Mouse (Mus musculus): Measurements from ENCODE around the gene Apc2.

Gene Apc2

DNA sequence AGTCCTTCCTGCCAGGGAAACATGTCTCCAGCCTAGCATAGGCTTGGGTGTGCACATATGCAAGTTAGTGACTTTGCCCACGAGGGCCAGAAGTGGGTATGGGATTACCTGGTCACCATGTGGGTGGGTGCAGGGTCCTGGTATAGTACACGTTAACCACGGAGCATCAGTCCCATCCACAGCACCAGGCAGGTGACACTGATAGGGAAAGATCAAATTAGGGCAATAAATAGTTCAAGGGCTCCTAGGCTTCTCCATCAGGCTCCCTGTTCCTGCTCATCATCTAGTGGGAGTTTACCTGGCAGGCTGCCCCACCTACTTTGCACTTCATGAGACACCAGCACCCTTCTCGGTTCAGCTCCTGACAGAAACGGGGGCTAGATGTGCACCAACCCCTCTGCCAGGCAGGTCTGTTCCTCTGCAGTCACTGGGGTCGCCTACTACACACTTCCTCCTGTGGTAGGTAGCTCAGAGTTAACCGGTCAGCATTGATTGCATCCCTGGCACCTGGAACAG lies 931 bp upstream of the Apc2 start:
- no peak for DNase-seq (ENCODE audit: low spot score)

DNA sequence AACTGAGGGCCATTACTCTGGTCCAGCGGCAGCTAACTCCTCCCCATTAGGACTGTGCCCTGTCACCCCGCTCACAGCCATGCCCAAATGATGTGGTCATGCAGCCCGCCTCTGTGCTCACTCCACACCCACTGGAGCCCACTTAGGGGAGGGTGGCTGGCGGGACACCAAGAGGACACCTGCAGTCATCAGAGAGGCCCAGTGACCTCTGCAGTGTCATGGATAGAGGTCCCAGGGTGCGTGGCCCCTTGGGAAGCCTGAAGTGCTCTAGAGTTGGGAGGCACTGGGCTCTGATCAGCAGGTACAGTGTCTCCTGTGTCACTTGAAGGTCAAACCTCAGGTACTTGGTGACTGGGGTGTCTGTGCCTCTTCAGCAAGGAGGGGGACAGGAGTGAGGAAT lies 1.0 kb downstream of the Apc2 start:
- DNase-seq (ENCODE audit: low spot score), result no peak

DNA sequence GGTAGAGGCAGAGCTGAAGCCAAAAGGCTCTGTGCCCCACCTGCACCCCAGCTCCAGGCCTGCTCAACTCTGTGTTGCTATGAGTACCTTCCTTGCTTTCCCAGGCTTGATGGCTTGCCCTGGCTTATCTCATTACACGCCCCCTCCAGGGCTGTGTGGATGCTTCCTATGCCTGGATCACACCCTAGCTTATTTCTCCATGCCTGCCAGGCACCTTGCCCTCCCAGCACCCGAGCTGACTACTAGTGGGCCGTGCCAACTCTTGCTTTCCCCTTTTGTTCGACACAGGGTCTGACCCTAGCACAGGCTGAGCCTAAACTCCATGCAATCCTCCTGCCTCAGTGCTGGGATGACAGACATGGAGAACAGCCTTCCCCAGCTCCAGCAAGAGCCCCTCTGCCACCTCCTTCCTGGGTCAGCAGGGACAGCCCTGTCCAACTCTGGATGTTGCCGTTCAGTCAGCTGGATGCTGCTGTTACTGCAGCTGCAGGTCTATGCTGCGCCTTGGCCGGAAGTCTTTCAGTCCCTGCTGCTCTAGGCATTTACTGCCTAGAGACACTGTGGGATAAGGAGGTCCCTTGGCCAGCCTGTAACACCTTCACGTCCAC lies 1.9 kb downstream of the Apc2 start:
- no peak for DNase-seq (ENCODE audit: low spot score)

DNA sequence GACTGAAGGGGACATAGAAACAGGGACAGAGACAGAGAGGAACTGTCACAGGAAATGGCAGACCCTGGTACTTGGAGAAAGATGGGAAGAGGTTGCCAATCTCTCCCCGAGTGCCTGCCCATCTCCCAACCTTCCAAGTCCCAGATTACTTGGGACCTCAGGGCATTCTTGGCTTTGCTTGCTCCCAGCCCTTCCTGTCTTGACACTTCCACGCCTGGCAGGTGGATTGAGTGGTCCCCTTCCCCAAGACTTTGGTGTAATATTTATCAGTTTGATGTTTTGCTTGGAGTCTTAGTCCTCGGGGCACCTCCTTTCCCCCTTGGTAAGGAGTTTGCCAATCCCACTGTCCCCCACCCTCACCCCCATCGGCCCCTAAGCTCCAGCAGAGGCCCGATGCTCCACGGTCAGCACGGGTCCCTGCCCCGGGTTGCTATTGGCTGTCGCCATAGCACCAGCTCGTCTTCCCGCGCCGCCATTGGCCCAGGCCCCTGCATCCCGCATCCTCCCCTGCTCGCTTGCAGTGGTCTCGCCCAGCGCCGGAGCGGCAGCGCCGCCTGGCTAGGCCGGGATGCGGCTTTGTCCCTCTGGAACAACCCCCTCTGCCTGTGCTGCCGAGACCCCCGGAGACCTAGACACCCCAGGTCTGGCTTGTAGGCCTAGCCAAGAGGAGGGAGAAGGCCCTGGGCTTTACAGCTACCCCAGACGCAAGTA lies 2.9 kb downstream of the Apc2 start:
- DNase-seq (ENCODE audit: low spot score), result no peak

DNA sequence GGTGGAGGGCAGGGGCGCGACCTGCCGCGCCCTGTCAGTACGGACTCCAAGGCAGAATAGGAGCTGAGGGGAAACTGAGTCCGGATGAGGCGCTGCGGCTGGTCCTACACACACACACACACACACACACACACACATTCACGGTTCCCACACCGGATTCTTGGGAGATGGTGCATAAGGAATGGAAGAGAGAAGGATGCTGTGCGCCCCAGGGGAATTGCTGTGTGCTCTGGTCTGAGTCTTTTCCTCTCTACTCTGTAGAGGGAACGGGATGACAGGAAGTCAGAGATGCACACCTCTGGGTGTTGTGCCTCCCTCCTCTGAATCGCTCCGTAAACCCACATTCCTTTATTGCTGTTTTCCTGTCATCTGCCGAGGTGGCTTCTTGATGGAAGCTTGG lies 3.5 kb downstream of the Apc2 start:
- no peak for DNase-seq (ENCODE audit: low spot score)

DNA sequence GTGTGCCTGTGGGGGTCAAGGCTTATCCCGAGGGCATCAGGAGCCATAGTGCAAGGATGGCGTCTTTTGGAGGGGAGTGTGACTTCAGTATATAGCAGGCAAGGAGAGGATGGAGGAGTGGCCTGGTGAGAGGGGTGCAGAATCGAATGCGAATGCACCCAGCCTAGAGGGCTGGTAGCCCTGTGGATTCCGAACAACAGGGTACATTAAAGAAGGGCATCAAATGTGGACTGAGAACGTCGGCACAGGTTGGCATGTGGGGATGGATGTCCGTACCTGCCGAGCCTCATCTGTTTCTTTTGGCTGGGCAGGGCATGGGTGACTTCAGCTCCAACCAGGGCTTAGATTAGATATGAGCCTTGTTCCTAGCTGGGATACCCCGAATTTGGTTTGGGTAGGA lies 4.0 kb downstream of the Apc2 start:
- no peak for DNase-seq (ENCODE audit: low spot score)

DNA sequence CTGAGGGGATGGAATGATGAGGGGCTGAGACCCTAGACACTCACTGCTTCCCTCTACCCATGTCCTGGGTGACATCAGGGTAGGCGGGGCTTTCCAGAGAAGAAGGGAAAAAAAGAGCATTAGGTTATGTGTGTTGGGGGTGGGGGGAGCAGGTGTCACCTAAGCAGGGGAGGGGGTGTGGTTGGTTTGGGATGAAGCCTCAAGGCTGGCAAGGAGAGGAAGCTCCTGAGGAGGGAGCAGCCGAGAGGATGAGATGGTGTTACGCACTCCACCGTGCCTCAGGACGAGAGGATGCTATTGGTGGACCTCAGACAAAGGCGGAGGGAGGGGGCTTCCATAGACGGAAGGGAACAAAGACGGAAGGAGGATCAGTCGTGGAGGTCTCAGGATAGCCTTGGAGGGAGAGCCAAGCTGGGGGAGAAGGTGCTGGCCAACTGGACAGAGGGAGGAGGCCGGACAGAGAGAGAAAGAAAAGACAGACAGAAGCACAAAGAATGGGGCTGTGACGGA lies 5.0 kb downstream of the Apc2 start:
- no peak for DNase-seq (ENCODE audit: low spot score)

DNA sequence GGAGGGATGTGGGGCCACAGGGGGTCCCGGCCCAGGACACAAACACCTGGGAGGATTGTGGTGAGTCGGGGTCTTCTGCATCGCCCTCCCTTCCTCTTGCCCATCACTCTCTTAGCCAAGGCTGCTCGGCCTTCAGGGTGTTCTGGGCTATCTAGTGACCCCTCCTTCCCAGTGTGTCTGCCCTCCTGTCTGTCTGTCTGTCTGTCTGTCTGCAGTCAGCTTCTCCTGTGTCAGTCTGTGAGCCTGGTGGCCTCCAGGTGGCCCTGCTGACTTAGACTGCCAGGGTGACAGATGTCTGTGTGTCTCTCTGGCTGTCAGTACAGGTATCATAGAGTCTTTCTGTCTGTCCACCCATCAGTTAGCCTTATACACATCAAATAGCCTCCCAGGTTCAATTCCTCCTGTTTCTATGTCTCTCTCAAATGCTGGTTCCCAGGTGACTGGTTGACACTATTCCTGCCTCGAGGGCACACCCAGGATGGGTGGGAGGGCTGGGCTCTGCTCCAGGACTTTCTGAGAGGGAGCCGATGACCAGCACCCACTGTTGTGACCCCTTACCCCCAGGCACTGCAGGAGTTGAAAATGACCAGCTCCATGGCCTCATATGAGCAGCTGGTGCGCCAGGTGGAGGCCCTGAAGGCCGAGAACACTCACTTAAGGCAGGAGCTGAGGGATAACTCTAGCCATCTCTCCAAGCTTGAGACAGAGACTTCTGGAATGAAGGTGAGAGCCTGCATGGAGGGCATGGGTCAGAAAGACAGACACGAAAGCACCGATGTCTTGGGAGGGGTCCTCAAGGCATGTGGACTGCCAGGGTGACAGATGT lies 5.7 kb downstream of the Apc2 start:
- DNase-seq (ENCODE audit: low spot score), result no peak

DNA sequence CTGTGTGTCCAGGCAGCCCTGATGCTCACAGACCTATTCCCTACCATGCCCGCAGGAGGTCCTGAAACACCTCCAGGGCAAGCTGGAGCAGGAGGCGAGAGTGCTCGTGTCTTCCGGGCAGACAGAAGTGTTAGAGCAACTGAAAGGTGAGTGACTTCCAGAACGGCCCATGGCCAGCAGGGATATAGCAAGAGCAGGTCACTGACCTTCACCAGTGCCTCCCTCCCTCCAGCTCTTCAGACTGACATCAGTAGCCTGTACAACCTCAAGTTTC lies 6.2 kb downstream of the Apc2 start:
- no peak for DNase-seq (ENCODE audit: low spot score)

DNA sequence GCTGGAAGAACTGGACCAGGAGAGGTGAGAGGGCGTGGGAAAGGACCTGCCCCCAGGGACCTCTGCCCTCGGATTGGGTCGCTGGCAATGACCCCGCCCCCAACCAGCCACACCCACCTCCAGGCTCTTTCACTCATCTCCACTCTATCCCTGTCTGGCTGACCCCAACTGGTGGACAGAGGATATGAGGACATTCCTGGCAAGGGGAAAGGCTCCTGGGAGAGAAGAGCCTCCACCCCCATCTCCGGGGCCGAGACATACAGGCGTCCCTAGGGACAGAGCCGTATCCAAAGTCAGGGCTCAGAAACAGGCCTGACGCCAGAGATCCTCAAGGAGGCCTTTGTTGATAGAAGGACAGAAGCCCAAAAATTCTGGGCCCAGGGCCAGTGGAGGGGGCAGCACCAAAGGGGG lies 6.7 kb downstream of the Apc2 start:
- DNase-seq (ENCODE audit: low spot score), result no peak

DNA sequence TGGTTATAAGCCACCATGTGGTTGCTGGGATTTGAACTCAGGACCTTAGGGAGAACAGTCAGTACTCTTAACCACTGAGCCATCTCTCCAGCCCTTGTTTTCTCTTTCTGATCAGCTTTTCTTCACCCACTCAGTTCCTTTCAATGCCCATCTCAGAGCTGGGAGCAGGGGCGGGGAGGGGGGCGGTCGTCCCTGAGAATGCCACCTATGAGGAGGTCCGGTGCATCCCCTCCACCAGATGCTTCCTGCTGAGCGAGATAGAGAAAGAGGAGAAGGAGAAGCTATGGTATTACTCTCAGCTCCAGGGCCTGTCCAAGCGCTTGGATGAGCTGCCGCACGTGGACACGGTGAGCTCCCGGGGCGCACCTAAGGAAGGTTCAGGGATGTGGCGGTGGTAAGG lies 8.7 kb downstream of the Apc2 start:
- no peak for DNase-seq (ENCODE audit: low spot score)

DNA sequence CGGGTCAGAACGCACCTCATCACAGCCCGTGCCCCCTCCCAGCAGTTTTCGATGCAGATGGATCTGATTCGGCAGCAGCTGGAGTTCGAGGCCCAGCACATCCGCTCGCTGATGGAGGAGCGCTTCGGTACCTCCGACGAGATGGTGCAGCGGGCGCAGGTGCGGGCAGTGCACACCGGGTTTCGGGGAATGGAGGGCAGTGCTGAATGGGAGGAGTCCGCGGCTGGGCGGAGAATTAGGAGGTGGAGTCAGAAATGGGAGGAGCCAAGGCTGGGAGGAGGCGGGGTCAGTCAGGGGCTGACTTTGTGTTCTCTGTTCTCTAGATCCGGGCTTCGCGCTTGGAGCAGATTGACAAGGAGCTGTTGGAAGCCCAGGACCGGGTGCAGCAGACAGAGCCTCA lies 9.1 kb downstream of the Apc2 start:
- peak; percentile 51 for DNase-seq (ENCODE audit: low spot score)

DNA sequence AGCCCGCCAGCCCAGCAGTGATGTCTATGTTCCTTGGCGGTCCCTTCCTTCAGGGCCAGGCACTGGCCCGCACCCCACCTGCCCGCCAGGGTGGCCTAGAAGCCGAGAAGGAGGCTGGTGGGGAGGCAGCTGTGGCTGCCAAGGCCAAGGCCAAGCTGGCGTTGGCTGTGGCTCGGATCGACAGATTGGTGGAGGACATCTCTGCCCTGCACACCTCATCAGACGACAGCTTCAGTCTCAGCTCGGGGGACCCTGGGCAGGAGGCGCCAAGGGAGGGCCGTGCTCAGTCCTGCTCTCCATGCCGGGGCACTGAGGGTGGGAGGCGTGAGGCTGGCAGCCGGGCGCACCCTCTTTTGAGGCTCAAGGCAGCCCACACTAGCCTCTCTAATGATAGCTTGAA lies 15.8 kb downstream of the Apc2 start:
- DNase-seq (ENCODE audit: low spot score), result no peak

DNA sequence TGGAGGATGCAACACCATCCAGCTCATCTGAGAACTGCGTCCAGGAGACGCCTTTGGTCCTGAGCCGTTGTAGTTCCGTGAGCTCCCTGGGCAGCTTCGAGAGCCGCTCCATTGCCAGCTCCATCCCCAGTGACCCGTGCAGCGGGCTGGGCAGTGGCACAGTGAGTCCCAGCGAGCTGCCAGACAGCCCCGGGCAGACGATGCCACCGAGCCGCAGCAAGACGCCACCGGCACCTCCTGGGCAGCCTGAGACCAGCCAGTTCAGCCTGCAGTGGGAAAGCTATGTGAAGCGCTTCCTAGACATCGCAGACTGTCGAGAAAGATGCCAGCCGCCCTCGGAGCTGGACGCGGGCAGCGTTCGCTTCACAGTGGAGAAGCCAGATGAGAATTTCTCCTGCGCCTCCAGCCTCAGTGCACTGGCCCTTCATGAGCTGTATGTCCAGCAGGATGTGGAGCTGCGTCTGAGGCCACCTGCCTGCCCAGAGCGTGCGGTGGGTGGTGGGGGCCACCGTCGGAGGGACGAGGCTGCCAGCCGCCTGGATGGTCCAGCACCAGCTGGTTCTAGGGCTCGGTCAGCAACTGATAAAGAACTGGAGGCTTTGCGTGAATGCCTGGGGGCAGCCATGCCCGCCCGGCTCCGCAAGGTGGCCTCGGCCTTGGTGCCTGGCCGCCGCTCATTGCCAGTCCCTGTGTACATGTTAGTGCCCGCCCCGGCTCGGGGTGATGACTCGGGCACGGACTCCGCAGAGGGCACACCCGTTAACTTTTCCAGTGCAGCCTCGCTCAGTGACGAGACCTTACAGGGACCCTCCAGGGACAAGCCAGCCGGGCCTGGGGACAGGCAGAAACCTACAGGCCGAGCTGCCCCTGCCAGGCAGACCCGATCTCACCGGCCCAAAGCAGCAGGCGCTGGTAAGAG lies 17.1 kb downstream of the Apc2 start:
- no peak for DNase-seq (ENCODE audit: low spot score)

DNA sequence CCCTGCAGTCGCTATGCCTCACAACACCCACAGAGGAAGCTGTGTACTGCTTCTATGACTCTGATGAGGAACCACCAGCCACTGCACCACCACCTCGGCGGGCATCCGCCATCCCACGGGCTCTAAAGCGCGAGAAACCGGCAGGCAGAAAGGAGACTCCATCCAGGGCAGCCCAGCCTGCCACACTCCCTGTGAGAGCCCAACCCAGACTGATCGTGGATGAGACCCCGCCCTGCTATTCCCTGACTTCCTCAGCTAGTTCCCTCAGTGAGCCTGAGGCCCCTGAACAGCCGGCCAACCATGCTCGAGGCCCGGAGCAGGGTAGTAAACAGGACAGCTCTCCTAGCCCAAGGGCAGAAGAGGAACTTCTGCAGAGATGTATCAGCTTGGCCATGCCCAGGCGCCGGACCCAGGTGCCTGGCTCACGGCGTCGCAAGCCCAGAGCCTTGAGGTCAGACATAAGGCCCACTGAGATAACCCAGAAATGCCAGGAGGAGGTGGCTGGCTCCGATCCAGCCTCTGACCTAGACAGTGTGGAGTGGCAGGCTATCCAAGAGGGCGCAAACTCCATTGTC lies 17.9 kb downstream of the Apc2 start:
- DNase-seq (ENCODE audit: low spot score), result no peak

DNA sequence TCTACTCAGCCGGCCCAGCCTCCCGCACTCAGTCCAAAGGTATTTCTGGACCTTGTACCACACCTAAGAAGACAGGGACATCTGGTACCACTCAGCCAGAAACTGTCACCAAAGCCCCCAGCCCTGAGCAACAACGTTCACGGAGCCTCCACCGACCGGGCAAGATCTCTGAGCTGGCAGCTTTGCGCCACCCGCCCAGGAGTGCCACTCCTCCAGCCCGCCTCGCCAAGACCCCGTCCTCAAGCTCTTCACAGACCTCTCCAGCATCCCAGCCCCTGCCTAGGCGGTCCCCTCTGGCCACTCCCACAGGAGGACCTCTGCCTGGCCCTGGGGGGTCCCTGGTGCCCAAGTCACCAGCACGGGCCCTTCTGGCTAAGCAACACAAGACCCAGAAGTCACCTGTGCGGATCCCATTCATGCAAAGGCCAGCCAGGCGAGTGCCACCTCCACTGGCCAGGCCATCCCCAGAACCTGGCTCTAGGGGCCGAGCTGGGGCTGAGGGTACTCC lies 18.8 kb downstream of the Apc2 start:
- DNase-seq (ENCODE audit: low spot score), result no peak

DNA sequence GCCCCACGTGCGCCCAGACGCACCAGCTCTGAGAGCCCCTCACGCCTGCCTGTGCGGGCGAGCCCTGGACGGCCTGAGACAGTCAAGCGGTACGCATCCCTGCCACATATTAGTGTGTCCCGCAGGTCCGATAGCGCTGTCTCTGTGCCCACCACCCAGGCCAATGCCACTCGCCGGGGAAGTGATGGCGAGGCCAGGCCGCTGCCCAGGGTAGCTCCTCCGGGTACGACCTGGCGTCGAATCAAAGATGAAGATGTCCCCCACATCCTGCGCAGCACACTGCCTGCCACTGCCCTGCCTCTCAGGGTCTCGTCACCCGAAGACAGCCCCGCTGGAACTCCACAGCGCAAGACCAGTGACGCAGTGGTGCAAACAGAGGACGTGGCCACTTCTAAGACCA lies 19.5 kb downstream of the Apc2 start:
- DNase-seq (ENCODE audit: low spot score), result no peak

DNA sequence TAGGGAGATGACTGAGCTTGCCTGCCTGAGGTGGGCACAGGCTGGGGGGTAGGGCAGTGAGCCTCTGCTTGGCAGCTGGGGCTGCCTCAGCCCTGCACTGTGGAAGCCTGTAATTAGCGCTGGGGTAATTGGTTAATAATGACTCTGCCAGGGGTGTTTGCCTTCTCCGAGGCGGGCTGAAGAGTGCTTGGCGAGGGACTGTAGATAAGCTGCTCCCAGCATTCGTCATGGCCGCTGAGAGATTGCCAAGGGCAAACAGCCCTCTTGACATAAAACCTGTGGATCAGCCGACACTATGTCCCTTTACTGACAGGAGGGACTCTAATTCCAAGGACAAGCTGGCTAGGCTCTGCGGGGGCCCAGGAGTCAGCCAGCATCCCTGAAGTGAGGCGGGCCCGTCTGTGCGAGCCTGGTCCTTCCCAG lies 20.6 kb downstream of the Apc2 start:
- DNase-seq (ENCODE audit: low spot score), result no peak

DNA sequence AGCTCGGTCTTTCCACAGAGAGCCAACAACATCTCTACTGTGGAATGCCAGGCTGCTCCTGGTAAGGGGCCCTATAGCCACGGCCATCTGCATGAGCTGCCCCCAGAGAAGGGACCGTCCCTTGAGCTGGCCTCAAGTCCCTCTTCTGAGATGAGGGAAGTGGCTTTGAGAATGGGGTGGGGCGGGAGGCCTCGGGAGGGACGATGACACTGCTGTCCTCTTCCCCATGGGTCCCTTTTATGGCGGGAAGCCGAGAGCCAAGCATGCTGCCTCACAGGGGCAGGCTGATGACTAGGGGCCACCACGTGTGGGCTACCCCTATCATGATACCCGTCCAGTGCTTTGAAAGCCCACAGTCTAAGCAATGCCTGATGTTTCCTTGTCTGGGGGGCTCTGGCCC lies 21.2 kb downstream of the Apc2 start:
- no peak for DNase-seq (ENCODE audit: low spot score)

DNA sequence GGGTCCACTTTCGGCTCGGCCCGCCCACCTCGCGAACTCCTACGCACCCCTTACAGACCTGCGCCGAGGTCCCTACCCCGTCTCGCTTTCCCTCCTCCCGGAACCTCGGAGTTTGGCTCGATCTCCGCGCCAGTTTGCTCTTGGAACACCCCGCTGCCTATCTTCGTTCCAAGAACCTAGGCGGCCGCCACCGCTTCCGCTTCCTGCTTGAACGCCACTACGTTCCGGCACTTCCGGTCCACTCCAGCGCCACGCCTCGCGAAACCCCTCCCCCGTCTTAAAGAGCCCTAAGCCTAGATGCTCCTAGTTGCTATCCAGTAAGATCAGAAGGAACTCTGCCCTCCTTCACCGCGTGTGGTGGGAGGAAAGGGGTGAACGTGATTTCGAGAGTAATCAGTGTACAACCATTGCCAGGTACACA lies 24.6 kb downstream of the Apc2 start, which contains the start of gene 2310011J03Rik:
TSS of gene 2310011J03Rik (minus strand) at position 198 of the 421 bp plus-strand sequence.
- peak; percentile 81 for DNase-seq (ENCODE audit: low spot score)

DNA sequence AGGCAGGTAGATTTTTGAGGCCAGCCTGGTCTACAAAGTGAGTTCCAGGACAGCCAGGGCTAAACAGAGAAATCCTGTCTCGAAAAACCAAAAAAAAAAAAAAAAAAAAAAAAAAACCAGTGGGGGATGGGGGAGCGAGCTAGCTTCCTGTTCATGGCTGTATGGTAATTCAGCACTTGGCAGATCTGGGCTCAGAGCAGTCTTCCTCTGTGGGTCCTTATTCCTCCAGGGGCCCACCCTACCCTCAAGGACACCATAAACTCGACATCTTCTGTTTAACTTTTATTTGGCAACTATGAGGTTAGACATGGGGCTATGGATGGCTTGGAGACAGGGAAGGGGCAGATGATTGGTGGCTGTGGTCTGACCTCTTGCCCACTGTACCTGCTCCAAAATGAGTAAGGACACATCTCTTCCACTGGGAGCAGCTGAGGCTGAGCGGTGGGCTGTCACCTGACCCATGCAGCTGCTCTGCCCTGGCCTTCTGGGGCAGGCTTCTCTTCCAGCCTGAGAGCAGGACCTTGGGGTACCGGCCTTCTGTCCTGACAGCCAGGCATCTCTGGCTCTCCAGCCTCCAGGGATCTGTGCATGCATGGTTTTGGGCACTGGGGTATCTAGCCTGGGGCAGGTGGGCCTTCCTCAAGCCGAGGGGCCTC lies 25.4 kb downstream of the Apc2 start:
- no peak for DNase-seq (ENCODE audit: low spot score)

Measured in spleen, adult 12 weeks (tissue).